Mouse (Mus musculus) lung, postnatal 25 days (tissue): Measurements from ENCODE around the gene Ap4e1.

ENCODE experiments used
- DNase-seq: peaks from one replicate; pipeline ENCODE4 v3.0.0; 2022; ENCODE audit warnings: low spot score

The Ap4e1 gene

DNA sequence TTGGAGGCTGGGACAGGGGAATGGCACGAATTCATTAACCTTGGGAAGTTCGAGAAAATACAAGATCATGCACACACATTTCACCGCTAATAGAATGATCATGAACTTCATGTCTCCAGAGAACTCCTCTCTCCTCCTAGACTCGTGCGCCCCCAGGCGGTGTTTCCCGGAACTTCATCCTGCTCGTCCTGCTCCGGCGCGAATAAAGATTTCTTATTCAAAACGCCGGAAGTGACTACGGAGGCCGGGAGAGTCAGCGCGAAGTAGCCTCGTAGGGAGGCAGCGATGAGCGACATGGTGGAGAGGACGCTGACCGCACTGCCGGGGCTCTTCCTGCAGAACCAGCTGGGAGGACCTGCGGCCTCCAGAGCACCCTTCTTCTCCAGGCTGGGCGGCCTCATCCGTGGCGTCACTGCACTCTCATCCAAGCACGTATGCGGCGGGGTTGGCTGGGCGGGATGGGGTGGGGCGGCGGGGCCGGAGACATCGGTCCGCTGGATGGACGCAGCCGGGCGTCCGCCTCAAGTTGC is at the start of gene Ap4e1:
Ap4e1 (plus strand) TSS at position 249 of the 530 bp plus-strand sequence.
- DNase-seq, result peak; percentile 93

DNA sequence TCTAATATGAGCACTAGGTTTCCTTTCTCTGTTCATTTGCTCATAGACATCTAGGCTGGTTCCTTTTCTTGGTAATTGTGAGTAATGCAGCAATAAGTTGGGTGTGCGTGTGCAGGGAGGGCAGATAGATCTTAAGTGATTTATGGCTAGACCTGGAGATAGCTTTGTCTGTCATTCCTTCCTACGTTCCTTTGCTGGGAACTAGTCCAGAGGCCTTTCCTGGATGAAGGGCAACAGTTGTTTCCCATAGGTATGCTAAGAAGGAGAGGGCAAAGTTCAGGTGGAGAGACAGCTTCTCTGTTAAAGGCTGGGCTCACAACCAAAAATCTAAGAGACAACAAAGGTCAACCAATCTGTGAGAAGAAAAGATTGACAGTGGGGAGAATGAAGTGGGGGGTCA is 46.8 kb upstream of the Ap4e1 start:
- DNase-seq, result no peak

DNA sequence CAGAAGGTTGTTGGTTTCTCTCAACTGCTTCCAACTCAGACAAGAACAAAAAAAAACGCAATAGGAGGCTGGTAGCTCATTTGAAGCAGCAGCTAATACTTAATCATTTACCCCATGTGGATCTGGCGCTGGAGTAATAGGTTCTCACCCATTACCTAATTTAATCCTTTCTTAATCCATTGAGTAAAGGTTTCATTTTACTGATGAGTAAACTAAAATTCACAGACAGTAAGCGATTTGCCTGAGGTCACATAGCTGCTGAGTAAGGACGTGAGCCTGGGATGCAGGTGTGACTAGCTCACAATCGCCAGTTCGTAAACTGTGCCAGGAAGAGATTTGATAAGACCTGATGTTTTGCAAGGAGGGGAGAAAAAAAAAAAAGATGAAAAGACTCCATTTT is 31.1 kb upstream of the Ap4e1 start:
- no peak for DNase-seq

DNA sequence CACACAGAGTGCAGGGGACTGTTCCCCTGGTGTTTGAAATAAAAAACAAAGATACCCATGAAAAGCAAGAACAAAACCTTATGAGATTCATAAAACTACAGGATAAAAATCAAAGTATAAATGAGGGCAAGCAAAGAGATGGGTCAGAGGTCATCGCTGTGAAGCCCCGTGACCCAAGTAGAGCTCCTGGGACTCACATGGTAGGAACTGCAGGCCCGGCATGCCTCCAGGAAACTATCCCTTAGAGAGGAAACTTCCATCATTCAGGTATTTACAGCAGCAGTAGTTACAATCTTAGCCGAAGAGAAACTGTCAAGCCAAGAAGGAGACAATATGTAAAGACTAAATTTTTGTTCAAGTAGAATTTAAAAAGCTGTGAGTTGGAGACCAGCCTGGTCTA is 25.3 kb upstream of the Ap4e1 start:
- DNase-seq, result no peak

DNA sequence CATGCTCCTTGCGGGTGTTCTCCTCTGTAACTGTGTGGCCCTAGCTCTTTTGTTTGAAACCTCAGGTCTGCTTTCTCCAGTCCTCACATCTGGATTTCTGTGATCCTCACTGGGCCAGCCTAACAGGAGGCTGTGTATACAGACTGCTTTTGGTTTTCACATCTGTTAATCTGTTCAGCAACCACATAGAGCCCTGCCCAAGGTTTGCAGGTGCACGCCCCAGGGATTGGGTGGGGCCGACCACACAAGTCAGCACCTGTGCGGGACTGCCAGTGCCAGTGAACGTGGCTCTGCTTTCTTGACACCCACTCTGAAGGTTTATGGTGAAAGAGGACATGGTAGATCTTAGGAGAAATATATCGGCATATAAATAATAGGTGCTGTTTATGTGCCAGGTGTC is 18.6 kb upstream of the Ap4e1 start:
- DNase-seq, result no peak

DNA sequence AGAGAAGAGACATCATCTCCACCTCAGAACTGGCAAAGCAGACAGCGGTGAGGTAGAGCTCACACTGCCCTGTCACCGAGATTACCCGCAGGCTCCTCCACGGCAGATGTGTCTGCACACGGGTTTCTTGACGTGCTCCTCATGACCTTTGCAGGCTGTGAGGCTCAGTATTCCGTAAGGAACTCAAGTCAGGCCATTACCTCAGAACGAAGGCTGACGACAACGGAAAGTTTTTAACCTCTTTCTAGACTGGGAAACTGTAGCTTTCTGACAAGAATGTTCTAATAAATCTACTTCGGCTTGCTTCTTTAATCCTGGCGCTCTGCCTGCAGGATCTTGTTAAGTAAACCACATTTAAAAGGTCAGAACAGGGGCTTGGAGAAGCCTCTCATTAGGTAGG is 15.8 kb upstream of the Ap4e1 start:
- no peak for DNase-seq

DNA sequence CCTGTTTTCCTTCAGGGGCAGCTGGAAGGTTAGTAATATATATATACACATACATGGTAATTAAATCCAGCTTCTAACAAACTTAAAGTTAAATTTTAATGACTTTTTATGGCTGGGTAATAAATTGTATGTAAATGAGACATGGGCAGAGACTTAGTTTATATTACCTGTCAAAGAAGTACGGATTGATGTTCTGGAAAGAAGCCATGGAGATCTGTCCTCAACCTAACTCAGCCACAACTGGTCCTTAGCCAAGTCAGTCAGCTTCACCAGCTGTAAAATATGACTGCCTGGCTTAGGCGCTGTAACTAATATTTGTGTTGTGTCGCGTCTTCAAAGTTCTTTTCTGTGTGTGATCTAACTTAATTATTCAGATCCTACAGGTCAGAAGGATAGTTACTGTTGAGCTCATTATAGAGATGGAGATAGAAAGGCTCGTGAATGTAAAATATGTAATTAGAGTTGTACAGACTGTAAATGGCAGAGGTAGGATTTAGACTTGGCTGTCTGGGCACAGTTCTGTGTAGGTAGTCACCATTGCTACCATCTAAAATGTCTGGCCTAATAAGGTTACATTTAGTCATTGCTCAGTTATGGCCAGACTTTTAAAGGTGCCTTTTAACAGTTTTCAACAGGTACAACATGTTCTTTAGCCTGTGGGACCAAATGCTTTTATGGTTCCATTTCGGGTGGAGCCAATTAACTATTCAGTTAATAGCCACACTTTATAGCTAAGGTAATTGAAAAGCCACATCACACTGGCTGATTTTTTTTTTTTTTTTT is 13.9 kb upstream of the Ap4e1 start:
- DNase-seq, result no peak

DNA sequence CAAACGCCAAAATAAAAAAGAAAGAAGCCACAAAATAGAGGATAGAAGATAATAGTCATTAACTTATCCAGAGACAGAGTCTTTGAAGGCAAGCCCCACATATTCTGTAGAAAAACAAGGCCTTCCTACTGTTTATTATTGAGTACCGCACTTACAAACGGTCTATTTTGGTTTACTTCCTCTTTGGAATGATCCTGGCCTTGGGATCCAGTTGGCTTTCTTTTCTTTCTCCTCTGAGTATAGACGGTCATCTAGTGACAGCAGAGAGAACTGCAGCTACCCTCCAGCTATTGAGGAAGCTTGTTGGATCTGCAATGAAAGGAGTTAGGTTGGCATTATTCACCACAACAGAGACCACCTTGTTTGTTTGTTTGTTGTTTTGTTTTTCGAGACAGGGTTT is 11.8 kb upstream of the Ap4e1 start:
- peak; percentile 74 for DNase-seq

DNA sequence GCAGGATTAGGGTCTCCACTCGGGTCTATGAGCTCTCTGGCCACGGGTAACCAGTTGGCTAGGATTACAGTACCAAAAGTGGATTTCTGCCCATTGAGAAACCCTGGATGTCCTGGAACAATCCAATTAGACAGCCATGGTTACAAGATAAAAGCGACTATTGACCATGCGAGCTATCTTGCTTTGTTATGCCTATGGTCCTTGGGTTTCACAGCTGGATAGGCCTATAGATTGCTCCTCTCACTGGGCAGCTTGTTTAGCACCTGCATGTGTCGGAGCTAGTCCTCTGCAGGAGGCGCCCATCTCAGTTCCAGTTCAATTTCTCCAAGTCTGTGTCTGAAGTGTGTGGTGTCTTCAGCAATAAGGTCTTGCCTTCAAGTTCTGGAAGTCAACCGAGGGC is 10.3 kb upstream of the Ap4e1 start:
- no peak for DNase-seq

DNA sequence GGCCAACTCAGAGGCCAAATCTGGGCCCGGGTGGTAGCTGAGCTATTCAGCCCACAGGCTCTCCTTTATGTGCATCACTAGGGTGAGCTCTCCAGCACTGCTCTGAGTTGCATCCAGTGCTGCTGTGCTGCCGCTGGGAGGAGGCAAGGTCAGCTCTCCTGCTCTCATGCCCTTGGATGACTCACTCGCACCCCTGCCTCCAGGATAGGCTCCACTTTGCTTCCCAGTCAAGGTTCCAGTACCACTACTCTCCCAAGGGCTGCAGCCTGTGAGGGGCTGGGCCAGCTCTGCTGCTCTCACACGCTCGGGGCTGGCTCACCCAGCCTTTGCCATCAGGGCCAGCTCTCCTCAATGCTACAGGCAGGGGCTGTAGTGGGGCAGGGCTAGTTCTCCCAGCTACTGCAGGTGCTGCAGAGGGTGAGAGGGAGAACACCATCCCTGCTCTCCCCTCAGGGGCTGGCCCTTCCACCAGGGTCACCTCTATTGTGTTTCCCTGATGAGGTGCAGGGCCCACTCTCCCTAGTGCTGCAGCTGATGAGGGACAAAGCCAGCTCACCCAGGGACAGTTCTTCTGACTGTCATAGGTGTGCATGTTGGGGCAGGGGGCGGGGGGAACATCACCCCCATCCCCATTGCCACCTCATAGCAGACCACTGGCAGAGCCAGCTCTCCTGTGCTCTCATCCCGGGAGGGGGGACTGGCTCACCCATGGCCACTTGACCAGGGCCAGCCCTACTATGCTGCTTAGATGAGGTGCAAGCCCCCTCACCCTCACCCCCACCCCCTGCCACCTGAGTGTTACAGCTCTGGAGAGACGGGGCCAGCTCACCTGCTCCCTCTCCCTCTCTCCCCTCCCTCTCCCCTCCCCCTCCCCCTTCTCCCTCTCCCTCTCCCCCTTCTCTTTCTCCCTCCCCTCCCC is 7.9 kb upstream of the Ap4e1 start:
- DNase-seq, result no peak

DNA sequence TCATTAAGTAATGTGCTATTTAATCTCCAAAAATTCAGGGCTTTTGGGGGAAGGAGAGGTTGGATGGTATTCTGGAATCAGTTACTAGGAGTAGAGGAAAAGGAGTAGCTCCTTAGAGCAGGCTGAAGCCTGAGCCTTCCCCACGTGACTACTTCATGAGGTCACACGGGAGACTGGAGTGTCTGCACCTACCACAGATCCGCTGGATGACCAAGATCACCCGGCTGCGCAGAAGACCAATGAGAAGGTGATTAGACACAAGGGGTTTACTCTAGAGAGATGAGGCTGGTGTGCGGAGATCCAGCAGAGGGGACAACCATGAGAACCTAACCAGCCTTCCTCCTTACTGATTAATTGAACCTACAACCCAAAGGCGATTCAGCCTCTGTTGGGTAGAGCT is 4.5 kb upstream of the Ap4e1 start:
- DNase-seq, result no peak

DNA sequence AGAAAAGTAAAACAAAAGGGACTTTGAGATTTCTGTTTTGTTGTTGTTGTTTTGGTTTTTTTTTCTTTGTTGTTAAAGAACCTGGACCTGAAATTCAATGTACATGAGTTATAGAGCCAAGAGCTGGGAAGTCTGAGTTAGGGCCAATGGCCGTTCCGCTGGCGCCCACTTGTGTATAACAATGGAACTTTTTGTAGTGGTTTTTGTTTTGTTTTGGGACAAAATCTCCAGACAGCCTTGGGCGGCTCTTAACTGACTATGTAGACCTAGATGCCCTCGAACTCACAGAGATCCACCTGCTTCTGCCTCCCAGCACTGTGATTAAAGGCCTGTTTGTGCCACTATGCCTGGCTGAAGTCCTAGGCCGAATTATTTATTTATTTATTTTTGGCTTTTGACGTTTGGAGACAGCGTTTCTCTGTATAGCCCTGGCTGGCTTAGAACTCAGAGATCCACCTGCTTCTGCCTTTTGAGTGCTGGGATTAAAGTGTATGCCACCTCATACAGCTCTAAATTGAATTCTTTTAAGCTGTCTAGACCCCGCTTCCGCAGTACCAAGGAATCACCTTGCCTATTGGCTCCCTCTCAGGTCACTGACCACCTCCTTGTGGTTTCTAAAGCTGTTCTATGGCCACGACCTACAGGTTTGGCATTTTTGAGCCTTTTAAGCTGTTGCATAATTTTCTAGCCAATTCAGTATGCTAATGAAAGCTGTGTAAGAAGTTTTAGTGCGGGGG is 1.7 kb upstream of the Ap4e1 start:
- DNase-seq, result peak; percentile 56

DNA sequence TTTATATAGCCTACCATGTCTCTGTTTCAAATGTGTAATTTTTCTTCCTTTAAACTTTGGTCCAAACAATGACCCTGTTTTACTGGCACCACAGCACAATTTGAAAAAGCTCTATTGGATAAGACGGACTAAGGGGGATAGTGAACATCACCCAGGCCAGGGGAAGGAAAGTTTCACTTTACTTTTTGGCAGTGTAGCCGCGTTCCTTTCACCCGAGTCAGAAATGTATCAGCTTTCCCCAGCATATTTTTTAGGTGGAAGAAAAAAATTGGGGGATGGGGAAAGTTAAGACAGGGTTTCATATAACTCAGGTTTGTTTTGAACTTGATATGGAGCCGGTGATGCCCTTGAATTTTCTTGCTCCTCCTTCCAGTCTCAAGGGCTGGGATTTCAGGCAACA is 1.0 kb upstream of the Ap4e1 start:
- peak; percentile 15 for DNase-seq

DNA sequence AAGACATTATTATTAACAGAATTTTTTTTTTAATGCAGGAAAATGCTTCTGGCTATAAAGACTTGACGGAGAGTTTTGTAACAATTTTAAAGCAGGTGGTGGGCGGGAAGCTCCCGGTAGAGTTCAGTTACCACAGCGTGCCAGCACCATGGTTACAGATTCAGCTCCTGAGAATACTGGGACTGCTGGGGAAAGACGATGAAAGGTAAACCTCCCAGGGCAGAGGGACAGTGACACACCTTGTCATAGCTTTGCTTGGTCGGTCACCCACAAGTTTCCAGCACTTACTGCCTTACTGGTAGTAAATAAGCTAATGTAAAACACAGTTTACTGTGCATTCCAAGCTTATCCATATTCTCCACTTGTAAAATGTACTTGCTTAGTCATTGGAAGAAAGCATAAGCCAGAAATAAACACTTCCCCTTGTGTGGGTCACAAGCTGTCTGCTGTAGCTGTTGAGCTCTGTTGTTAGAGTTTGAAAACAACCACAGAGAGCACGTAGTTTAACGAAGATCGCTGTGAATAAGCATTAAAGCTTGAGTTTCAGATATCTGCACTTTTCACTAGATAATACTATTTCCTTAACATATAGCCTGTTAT is 26.6 kb downstream of the Ap4e1 start:
- no peak for DNase-seq

DNA sequence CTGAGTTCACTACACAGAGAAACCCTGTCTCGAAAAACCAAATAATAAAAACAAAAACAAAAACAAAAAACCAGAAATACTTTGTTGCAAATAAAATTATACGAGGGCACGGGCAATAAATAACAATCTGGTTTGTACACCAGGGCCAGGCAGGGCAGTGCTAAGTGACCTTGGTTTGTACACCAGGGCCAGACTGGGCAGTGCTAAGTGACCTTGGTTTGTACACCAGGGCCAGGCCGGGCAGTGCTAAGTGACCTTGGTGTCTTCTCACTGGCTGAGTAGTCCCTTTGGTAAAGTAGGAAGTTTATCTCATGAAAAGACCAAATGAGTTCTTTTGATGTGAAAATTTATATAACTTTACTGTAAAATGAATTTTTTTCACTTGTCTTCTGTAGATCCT is 28.8 kb downstream of the Ap4e1 start:
- no peak for DNase-seq

DNA sequence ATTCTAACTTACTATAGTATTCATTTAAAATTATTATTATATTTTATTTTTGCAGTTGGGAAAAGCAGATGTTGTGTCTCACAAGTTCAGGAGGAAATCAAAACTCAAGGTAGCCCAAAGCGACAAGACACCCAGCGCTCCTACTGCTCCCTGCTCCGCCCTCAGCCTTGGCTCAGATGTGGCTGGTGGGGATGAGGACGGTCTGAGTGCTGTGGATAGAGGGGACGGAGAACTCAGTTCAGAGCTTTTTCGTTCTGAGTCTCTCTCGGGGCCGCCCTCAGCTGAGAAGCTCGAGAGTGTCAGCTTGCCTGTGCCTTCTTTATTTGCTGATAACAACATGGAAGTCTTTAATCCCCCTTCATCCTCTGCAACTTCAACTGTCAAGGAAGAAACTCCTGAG is 53.0 kb downstream of the Ap4e1 start:
- DNase-seq, result no peak

DNA sequence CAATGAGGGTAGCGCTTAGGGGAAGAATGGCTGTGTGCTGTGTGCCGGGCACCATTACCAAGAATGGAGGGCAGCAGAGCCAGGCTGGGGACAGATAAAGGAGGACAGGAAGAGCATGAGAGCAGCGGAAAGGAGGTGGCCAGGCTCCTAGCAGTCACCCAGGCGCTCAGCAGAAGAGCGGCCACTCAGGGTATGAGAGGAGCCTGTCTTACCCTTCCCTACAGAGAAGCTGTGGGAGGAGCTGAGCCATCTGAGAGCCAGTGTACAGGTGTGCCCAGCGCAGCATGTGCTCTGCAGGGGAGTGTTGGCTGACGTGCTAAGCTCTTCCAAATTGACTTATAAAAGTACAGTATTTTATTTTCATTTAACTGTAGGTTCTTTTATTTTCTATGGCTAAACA is 60.3 kb downstream of the Ap4e1 start:
- DNase-seq, result no peak

DNA sequence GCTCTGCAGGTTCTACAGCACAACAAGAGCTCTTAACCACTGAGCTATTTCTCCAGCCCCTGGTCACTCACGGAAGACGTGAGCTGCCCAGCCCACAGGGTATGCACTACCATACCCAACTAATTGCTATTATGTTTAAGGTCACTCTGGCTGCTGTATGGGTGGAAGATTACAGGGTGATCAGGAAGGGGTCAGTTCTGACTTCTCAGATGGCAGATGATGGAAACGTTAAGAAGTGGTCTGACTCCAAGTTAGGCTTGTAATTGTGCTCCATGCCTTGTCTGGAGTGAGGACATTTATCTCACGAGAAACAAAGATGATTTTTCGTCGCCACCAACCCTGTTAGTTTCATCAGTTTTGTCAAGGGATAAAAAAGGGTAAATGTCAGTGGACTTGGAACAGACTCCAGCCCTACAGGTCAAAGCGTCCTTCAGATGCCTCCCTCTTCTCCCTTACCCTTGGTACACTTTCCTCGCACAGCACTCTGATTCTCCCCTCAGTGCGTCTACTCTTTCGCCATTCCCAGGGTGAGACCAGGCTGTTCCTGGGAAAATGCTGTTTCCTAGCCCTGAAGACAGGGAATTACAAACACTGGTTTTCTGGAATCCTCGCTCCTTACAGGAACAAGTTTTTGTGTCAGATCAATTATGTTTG is 61.4 kb downstream of the Ap4e1 start:
- DNase-seq, result no peak

DNA sequence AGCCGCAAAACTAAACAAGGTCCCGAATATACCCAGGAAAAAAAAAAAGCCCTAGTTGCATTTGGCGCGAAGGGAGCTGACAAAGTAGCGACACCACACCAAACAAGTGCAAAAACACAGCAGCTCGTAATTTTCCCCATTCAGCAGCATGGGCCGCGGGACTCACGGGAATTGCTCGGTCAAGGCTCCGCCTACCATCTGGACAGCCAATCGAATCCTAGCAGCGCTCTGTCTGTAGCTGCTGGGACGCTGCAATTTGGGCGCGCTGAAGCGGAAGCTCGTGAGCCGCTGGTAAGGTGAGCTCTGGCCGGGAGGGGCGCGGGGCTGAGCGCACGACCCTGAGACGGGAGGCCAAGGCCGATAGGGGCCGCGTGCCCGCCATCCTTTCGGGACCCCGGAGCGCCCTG is 61.9 kb downstream of the Ap4e1 start, which contains the start of gene Blvra:
Blvra (plus strand) TSS at position 231 of the 407 bp plus-strand sequence.
- DNase-seq, result peak; percentile 90

DNA sequence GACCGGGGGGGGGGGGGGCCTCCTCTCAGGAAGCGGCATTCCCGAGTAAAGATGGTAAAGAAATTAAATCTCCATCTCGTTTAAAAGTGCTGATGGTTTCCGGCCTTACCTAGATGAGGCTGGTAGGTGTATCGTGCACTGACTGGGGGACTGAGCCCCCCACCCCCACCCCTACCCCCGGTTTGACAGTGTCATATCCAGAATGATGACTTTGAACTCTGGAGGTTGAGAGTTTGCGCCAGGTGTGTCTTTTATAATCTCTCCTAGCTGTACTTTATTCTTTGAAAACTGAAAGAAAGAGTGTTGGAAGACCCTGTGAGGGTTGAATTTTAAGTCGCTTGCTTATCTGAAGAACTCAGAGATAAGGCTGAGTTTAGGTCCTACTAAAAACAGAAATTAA is 62.4 kb downstream of the Ap4e1 start:
- DNase-seq, result no peak

DNA sequence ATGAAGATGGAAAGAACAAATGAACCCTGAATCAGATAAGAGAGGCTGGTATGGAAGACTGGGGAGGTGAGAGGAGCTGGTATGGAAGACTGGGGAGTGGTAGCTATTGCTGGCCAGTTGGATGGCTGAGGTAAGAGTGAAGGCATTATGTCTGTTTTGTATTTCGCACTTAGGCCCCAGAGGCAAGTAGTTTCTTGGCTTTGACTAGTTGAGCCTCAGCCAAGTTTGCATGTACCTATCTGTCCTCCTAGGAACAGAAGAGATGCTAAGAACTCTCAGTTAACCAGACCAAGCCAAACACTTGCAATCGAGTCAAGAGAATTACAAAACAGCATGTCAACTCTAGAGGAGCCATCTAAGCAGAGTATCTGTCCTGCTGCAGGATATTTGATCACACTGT is 65.6 kb downstream of the Ap4e1 start:
- no peak for DNase-seq
